Mouse (Mus musculus): ENCODE measurements at regions not wholly inside any gene's neighbourhood (a gene's known extent, or its start where the extent isn't known, plus 50 kb on each side); places are given as distances from the start of the nearest gene placed in this dataset.

DNA sequence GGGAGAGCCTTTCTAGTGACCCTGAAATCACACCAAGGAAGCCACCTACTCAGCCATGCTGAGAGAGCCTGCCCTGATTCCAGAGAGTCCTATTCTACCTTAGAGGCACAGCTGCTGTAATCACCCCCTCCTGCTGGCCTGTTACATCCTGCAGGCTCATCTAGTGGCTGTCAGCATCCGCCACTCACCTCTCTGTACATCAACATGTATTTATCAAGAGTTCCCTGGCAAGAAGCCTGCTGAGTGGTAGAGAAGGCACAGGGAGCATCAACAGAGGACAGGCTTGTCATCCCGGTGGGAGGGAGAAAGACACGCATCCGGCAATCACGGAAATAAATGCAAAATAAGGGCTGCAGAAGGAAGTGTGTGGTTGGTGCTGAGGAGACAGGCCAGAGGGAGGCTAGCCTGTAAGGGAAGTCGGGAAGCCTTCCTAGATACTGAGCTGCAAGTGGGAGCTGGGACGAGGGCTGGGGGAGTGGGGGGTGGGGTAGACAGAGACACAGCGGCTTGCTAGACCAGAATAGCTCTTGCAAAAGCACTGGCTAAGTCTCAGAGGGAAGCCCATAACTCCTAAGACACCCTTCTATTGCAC lies 75.9 kb upstream of the Calm2 start:
- TF ChIP-seq POLR2A (IDR thresholded peaks at IDR 0.05; ENCODE audit: borderline replicate concordance, control insufficient read depth, low read depth, low read length) (no peak), CTCF (IDR thresholded peaks at IDR 0.05; ENCODE audit: control insufficient read depth, insufficient read depth, low read length) (no peak)
